Mouse (Mus musculus): Measurements from ENCODE around the gene Parpbp.

The Parpbp gene

DNA sequence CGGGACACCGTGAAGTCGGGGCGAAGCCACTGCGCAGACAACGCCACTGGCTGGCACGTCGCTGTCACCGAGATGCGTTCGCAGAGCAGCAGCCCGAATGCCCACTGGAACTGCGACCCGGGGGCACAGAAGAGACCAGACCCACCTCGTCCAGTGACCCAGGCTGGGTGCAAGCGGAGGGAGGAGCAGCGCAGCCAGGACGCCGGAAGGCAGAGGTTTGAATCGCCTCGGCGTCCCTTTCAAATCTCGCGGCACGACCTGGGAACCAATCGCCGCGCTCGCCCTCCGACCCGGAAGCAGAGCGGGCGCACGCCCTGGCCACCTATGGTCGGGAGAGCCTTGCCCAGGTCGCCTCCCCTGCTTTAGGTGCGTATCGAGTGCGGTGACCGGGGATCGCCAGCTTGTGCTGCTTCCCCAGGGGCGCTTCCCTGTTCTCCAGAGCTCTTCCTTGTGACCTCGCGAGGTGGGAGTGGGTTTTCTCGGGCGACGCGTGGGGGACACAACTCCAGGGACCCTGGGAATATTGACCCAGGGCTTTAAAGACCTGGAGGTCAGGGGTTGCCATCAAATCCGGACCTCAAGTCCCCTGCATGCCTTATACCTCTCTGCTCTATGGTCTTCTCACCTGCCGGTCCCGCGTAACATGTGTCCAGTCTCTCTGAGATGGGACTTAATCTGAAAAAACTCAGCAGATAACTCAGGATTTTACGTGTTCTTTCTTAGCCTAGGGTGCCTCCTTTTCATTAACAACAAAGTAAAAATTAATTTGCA lies at the start of gene Parpbp, which contains the start of gene Nup37:
Gene Parpbp, minus strand, starts transcription at position 235 of the 771 bp plus-strand sequence.
Gene Nup37, plus strand, starts transcription at position 286 of the 771 bp plus-strand sequence.
- peak; percentile 85 for DNase-seq (ENCODE audit: low read depth, low spot score)

DNA sequence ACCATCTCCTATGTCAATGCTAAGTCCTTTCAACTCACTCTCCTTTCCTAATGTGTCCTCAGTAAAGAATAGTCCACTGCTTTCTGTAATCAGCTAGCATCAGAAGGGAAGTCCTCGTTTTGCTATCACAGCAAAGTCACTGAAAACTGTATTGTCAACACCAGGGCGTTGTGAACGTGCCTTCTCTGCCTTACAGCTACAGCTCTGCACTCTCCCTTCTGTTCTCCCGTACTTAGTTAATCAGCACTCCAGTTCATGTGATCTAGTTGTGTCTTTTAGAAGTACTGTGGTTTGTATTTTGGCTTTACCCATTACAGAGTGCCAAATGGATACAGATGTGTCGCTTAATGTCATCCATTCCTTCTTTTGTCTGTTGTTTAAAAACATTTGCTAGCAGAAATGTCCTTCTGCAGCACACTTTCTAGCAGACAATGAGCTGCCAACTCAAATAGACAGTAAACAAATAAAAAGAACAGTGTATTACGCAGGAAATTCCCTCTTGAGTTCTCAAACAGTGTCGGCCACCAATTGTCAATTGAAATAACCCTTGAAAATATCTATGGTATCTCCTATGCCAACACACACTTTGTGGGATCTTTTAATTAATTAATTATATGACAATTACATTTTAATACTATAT lies 20.8 kb upstream of the Parpbp start:
- no peak for DNase-seq (ENCODE audit: low read depth, low spot score)

DNA sequence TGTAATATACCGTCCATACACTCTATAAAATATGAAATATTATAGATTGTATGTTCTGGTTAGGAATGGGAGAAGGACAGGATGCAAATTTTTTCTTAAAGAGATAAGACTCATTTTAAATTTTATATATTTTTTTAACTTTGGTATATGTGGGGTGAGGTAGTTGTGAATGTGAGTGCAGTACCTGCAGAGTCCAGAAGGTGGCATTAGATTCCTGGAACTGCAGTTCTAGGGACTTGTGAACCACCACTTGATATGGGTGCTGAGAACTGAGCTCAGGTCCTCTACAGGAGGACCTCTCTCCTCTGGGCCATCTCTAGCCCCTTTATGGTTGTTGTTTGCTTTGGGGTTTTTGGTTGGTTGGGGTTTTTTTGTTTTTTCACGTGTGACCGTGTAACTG lies 19.4 kb upstream of the Parpbp start:
- peak; percentile 53 for DNase-seq (ENCODE audit: low read depth, low spot score)

DNA sequence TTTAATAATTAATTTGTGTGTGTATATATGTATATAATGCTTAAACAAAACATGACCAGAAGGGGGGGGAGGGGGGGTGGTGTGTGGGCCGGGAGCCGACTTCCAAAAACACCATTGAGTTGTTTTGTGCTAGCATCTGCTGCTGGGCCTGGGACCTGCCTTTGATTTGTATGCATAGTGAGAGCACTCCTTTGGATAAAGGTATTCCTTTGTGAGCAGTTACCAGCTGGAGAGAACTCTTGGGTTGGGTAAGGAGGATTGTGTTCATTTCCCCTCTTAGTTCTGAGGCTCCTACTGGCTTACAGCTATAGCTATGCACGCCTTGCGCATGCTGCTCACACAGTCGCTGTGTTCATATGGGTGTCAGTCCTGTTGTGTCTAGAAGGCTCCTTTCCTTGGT lies 15.9 kb upstream of the Parpbp start:
- DNase-seq (ENCODE audit: low read depth, low spot score) = peak; percentile 64

DNA sequence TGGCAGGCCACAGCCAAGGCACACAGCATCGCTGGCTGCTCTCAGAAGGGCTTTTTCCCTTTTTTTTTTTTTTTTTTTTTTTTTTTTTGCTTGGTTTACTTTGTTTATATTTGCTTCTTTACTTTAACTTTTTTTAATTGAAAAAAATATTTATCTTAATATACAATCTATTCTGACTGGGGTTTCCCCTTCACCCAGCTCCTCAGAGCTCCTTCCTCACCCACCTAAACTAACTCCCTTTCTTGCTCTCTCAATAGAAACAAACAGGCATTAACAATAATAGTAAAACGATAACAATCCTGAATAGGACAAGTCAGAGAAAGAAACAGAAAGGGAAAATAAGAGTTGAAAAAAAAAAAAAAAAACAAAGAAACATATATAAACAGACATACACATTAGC lies 15.4 kb upstream of the Parpbp start:
- DNase-seq (ENCODE audit: low read depth, low spot score) = no peak

DNA sequence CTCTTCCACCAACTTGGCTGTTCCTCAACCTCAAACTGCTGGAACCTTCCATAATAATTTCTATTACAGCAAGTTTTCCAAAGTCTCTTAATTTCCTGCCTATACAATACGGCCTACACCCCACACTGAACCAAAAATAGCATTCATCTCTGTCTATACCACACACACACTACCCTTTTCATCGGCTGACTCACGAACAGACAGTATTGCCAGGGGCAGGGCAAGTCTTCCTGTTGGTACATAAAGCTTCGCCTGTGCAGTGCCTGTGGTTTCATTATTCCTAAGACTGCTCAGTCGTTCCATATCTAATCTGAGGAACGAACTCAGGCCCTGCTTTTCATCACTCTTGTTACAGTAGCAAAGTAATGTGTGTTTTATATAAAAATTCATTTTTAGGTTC lies 4.9 kb upstream of the Parpbp start:
- no peak for DNase-seq (ENCODE audit: low read depth, low spot score)

DNA sequence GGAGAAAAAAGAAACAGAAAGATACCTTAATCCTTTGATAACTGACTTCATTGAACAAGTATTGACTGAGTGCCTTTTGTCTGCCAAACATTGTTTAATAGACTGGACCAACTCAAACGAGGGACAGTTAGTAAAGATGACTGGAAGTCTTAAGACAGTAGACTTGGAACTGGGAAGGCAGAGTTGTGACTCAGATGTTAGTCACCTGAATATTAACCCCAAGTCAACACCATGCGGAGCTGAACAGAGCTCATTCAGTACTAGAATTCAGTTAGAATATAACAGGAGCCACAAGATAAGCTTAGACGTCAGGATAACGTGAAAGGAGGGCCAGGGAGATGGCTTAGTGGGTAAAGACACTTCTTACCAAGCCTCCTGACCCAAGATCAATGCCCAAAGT lies 3.6 kb upstream of the Parpbp start:
- no peak for DNase-seq (ENCODE audit: low read depth, low spot score)

DNA sequence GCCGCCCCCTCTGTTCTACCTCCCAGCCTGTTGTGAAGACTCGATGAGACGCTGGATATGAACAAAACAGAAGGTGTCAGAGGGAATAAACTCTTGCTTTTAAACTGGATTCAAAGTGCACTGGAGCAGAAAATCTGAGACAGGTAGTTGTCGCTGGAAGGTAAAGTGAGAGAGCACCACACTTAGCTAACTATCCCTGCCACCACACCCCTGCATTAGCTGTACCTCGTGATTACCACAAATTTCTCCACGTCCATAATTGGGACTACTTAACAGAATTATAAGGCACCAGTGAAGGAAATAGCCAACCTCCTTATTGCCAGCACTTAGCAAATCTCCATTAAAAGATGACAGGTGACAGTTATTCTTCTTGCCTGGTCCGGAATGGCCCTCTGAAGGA lies 554 bp downstream of the Parpbp start:
- DNase-seq (ENCODE audit: low read depth, low spot score) = no peak

DNA sequence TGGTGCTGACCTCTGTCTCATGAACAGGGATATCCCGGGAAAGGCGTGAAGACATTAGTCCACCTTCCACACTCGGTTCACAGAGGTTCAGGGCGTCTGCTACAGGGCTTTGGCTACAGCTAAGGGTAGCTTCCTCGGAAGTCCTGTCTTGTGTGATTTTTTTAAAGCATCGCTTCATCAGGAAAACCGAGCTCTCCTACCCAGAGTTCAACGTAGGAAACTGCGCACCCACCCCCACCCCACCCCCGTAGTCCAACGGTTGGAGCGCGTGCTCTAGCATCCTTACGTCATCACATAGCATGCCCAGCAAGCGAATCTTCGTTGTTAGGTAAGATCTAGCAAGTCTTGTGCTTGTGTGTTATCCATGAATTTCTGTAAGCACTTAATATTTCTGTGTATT lies 11.1 kb downstream of the Parpbp start:
- no peak for DNase-seq (ENCODE audit: low read depth, low spot score)

DNA sequence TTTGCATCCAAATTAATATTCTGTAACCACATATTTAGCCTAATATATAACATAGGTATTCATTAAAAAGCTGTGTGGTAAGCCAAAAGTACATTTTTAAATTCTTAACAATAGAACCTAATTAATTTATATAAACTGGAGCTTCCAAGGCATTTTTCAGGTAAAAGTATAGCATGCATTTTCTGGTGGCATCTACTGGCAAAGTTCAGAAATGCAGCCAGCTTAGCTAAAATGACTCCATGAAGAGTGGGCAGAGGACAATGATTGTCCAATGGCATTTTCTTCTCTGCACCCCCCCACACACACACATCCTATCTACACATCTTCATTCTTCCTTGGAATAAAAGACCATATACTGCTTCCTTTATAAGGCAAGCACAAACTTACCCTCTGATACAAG lies 27.0 kb downstream of the Parpbp start:
- DNase-seq (ENCODE audit: low read depth, low spot score) = no peak

DNA sequence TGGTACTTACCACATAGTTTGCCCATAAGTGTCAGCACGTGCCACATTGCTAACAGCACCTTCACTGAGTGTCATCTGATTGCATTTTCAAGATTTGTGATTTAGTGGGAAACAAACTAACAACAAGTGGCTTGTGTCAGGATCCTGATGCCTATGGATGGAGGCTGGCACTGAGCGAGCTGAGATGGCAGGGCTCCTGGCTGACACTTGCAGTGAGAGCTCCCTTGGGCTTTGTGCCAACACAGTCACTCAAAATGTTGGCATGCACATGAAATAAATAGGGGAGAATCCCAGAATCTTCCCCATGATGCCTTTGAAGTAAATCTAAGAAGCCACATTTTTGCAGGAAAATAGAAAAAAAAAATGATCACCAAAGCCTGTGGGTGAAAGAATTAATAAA lies 33.5 kb downstream of the Parpbp start:
- no peak for DNase-seq (ENCODE audit: low read depth, low spot score)

DNA sequence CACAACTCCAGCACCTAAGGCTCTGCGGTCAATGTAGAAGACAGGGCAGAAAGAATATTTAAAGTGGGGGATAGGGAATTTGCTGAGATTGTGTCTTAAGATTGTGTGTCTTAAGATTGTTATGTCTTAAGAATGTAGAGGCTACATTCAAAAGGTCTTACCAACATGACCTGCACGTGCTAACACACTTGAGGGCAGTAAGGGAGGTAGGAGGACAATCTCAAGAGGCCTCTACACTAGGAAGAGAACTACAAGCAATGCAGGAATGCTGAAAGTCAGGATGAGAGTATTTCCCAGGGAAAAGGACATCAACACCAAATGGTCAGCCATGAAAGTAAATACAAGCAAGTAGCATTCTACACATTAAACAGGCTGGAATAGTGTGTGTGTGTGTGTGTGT lies 40.6 kb downstream of the Parpbp start:
- no peak for DNase-seq (ENCODE audit: low read depth, low spot score)

DNA sequence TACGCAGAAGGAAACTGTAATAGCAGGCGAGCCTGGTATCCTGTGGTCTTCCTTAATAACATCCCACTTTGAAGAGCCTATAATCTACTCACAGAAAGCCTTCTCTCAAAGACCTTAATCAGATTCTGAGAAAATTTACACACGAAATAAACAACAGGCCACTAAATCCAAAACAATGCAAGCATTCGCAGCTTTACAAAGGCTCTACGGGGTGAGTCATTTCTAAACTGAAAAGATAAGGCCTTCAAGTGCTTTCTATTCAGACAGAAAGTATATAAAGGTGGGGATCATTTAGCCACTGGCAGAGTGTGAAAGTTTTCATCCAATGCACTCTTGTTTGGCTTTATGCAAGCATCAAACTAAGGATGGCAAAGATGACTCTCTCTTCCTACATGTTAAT lies 56.0 kb downstream of the Parpbp start, which contains the start of gene Pmch:
Gene Pmch, plus strand, starts transcription at position 301 of the 400 bp plus-strand sequence.
- no peak for DNase-seq (ENCODE audit: low read depth, low spot score)

DNA sequence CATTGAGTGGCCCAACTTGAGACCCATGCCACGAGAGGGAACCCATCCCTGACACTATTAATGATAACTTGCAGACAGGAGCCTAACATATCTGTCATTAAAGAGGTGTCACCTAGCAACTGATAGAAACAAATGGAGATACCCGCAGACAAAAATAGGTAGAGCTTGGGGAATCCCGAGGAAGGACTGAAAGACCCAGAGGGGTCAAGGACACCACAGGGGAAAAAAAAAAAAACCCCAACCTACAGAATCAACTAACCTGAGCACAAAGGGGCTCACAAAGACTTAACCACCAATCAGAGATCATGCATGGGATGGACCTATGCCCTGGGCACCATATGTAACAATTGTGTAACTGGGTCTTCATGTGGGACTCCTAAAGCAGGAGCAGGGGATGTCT lies 79.4 kb downstream of the Parpbp start:
- no peak for DNase-seq (ENCODE audit: low read depth, low spot score)

DNA sequence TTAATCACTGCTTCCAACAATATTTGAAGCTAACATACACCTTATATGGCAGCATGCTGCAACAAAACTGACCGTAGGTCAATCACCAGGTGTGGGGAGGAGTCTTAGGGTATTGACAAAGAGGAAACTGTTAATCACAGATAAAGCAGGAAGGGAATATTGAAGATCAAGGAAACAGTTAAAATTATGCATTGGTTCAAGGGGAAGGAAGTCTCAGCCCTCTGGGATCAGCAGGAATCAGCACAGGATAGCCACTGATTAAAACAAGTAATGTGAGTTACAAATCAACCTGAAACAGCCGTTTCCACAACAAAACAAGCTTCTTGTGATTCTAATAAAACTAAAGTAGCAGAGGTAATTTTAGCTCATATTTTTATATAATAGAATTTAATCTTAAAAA lies 81.9 kb downstream of the Parpbp start:
- no peak for DNase-seq (ENCODE audit: low read depth, low spot score)

DNA sequence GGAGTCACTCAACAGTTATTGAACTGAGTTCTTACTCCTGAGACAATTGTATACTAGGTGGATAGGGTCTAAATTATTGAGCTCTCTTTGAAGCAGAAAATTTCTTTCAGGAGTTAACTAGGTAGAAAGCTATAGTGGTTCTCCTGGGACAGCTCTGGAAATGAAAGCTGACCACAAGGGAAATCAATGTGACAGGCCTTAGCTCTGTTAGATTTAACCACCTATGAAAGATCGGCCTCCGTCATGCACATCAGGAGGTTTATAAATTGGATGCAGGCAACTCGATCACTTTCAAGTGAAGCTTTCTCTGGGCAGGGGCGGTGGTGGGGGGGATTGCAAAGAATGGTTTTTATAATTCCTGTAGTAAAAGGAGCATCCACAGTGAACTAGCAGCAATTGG lies 83.3 kb downstream of the Parpbp start:
- no peak for DNase-seq (ENCODE audit: low read depth, low spot score)

DNA sequence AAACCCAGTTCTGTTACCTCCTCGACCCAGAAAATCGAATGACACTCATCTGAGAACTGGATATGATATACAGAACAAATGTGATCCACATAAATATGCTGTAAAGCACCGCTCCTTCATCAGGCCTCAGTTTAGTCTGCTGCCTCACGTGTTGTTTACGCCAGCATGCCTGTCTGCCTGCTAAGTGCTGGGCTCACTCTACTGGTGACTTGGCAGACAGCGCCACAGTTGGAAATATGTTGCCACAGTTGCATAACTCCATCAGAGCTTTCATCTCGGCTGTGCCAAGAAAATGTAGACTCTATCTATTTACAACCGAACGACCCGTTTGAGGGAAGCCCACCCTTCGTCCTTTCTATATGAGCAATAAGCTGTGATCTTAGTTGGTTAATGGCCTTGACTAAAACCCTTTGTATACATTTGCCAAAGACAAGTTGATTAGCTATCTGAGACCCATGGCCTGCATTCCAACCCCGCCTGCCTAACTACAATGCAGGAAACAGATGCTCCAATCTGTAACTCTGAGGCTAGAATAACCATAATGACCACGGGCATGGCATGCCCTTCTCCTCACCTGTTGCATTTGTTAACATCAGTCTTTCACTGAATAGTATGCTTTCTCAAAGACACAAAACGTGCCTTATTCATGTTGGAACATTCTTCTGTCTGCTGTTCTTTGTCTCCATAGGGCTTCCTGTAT lies 89.6 kb downstream of the Parpbp start:
- DNase-seq (ENCODE audit: low read depth, low spot score) = no peak

DNA sequence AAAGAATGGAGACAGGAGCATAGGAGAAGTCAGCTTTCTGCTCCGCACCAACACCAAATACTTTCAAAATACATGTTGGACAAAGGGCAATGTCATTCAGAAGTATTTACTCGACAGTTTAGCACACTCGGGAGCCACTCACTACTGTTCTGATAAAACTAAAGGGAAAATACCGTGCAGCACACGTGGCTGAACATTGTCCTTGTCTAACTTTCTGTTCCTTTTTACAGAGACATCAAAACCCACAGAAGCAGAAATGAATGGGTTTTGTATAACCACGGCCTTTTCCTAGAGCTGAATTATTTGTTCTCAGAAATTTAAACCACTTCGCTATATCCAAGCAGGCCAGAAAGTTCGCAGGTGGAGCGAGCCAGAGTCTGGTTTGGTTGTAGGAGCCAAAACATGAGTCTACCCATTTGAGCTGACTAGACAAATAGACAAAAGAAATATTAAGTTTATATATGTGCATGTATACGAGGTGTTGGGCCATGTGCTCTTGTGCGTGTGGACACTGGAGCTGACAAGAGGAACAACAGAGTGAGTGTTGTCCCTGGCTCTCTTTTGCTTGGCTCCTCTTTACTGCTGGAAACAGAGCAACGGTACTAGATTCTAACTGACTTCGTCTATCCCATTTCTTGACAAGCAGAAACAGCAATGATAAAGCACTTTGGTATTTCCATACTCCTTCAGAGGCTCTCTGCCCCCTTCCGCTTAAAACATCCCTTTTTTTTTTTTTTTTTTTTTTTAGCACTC lies 92.3 kb downstream of the Parpbp start:
- no peak for DNase-seq (ENCODE audit: low read depth, low spot score)

DNA sequence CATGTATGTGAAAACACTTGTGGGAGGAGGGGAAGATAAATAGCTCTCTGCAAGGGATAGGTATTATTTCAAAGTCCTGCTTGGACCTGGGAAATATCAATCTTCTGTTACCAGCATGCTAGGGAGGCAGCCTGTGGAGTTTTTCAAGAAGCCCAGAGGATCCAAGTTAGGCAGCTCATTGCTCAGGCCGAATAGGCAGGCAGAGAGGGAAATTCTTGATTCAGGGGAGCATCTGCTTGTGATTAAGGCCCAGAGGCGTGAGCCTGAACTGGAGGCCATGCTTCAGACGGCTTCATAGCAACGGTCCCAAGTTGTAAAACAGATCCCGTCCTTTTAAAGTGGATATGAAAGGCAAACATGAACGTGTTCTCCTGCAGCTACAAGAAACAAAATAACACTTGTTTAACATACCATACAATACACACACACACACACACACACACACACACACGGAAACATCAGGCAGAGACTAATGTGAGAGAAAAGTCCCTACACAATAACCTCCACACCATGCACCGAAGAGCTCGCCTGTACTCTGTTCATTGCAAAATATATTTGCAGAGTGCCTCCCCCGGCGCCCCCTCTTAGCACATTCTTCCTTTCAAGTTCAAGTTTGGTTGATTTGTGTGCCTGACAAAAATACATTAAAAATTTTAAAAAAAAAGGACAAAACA lies 100.5 kb downstream of the Parpbp start:
- DNase-seq (ENCODE audit: low read depth, low spot score) = no peak

DNA sequence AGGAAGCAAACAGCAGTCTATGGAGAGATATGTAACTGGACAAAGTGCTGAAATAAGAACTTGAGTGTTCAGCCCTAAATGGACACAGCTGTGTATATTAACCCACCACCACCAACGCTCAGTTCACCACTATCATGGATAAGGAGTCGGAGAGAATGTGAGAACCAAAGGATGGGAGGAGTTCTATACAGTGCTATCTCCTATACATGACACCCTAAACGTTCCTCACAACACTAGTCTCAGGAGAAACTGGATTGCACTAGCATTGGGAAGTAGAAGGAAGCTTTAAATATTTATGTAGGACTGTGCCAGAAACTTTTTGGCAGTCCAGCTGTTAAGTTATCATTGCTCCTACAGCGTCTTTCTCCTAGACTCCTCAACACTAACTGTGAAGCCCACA lies 102.4 kb downstream of the Parpbp start:
- DNase-seq (ENCODE audit: low read depth, low spot score) = no peak
